20 mouse cellular contexts compared by ENCODE assay signal in genomic region chr10:121443791-121444190, GRCm38 (mm10). TPM values are rescaled to one million over a fixed set of nuclear protein-coding genes. Genes with fewer than 3 reads are reported as not detected.
A peak's percentile ranks its signal among the peaks of the same experiment; 100 is the strongest.
DNase-seq lines count a peak whose midpoint lies in the region; ATAC-seq and TF ChIP-seq lines count a peak whose summit lies in the region.
"Had no signal": no experiment of that assay in that cellular context is flagged by ENCODE, and none has a peak within 500 bp of the region (broad histone marks: within the 10 kb centered on the region; RNA-seq: fewer than 3 reads in every experiment).

No protein-coding gene starts in this region.

- H3K9ac ChIP-seq in heart, adult 2 months (ENCODE audit: low read depth, low read length): no peak overlapping the region
- no peak overlapping the region for H3K9ac ChIP-seq in embryonic facial prominence, embryonic 13.5 days
- no peak overlapping the region for H3K9ac ChIP-seq in intestine, postnatal 0 days (ENCODE audit: low read depth, low read length)
- H3K9ac ChIP-seq: liver, postnatal 0 days had no signal

- TF ChIP-seq POLR2A in heart, adult 2 months (IDR thresholded peaks at IDR 0.05; ENCODE audit: insufficient read depth, low read depth, low read length): no peak

- H3K27me3 ChIP-seq in heart, adult 2 months (ENCODE audit: control insufficient read depth, insufficient read depth, low read length): no peaks in the 10 kb centered on the region
- H3K27me3 ChIP-seq in embryonic facial prominence, embryonic 13.5 days: no peaks in the 10 kb centered on the region
- no peaks in the 10 kb centered on the region for H3K27me3 ChIP-seq in intestine, postnatal 0 days (replicated peaks; ENCODE audit: control insufficient read depth, insufficient read depth, low read length)

- no peaks in the 10 kb centered on the region for H3K9me3 ChIP-seq in embryonic facial prominence, embryonic 13.5 days
- H3K9me3 ChIP-seq in intestine, postnatal 0 days (ENCODE audit: control insufficient read depth): no peaks in the 10 kb centered on the region
- H3K9me3 ChIP-seq: megakaryocyte, embryonic 14.5 days had no signal

- H3K4me1 ChIP-seq in heart, adult 2 months (ENCODE audit: control insufficient read depth, insufficient read depth, low read length): peaks cover 37% of the 10 kb centered on the region
- H3K4me1 ChIP-seq in embryonic facial prominence, embryonic 13.5 days: peaks cover 47% of the 10 kb centered on the region
- H3K4me1 ChIP-seq in intestine, postnatal 0 days (replicated peaks; ENCODE audit: control insufficient read depth, insufficient read depth, low read length): no peaks in the 10 kb centered on the region; the same call in 1 of the 2 replicates
- H3K4me1 ChIP-seq: megakaryocyte, embryonic 14.5 days had no signal

- DNase-seq in heart, adult 2 months: no peak
- no peak for DNase-seq in heart, postnatal 14 days
- DNase-seq in 416B (ENCODE audit: low read depth): peak; percentile 63
- DNase-seq in adrenal gland, adult 8-10 months: peak; percentile 55
- DNase-seq in B cell, adult 2 months: no peak
- DNase-seq: cerebellum, adult 18-20 months; cerebellum, postnatal 25 days; layer of hippocampus, postnatal 36 days; liver; liver, postnatal 0 days; lung, postnatal 14 days; midbrain, embryonic 14.5 days; thymus, postnatal 4 days had no signal

- 60% methylated on average over 9 of the region's 9 CpGs for WGBS in heart, adult 2 months
- 88% methylated on average over 9 of the region's 9 CpGs for WGBS in embryonic facial prominence, embryonic 13.5 days
- 86% methylated on average over 9 of the region's 9 CpGs for WGBS in intestine, postnatal 0 days

- no peak for TF ChIP-seq CTCF in heart, adult 2 months (IDR thresholded peaks at IDR 0.05)
- no peak for TF ChIP-seq CTCF in intestine, postnatal 0 days (IDR thresholded peaks at IDR 0.05; ENCODE audit: low read depth)

- ATAC-seq in embryonic facial prominence, embryonic 13.5 days (ENCODE audit: insufficient number of reproducible peaks, insufficient read depth, low FRiP score, low TSS enrichment, low read depth): no peak
- ATAC-seq in intestine, postnatal 0 days: no peak
- ATAC-seq: activated CD4-positive, CD25-positive, alpha-beta regulatory T cell, adult 4 months; forebrain, embryonic 16.5 days; hindbrain, embryonic 16.5 days; intestine, embryonic 16.5 days; liver, postnatal 0 days had no signal

- intact Hi-C loops in heart, adult 2 months (cut with DNase I): loop anchor here (2.0 kb wide), 1 partner anchor 15 kb away; no protein-coding TSS in a partner anchor
- intact Hi-C loops in heart, postnatal 14 days (cut with DNase I): loop anchor here (2.0 kb wide), 1 partner anchor 15 kb away; no protein-coding TSS in a partner anchor

- no peak overlapping the region for H3K4me3 ChIP-seq in heart, adult 2 months
- no peak overlapping the region for H3K4me3 ChIP-seq in embryonic facial prominence, embryonic 13.5 days
- no peak overlapping the region for H3K4me3 ChIP-seq in intestine, postnatal 0 days (ENCODE audit: low read depth, low read length)
- H3K4me3 ChIP-seq: megakaryocyte, embryonic 14.5 days had no signal

- peak overlapping the region; percentile 32 for H3K27ac ChIP-seq in heart, adult 2 months
- 0 out of 2 replicates have a peak overlapping the region, but pooled peaks have one; percentile 48 for H3K27ac ChIP-seq in embryonic facial prominence, embryonic 13.5 days
- no peak overlapping the region for H3K27ac ChIP-seq in intestine, postnatal 0 days (ENCODE audit: low read depth, low read length)

- H3K36me3 ChIP-seq in heart, adult 2 months (ENCODE audit: control insufficient read depth, insufficient read depth, low read length): peaks cover 11% of the 10 kb centered on the region
- peaks cover 4% of the 10 kb centered on the region; the same call in 1 of the 2 replicates for H3K36me3 ChIP-seq in embryonic facial prominence, embryonic 13.5 days
- 0 out of 2 replicates have a peak, but pooled peaks cover 5% of the 10 kb centered on the region for H3K36me3 ChIP-seq in intestine, postnatal 0 days (ENCODE audit: control insufficient read depth, insufficient read depth)

- TF ChIP-seq EP300 in heart, adult 2 months (IDR thresholded peaks at IDR 0.05; ENCODE audit: insufficient read depth, low read depth, low read length): no peak

- peaks cover 8% of the 10 kb centered on the region; the same call in 1 of the 2 replicates for H3K79me2 ChIP-seq in heart, adult 2 months (replicated peaks; ENCODE audit: control insufficient read depth, insufficient read depth, low read length)

- no peak overlapping the region for H3K4me2 ChIP-seq in embryonic facial prominence, embryonic 13.5 days
- no peak overlapping the region for H3K4me2 ChIP-seq in intestine, postnatal 0 days (replicated peaks; ENCODE audit: low read depth)

RNA-seq across cellular contexts. Expression of gene Rassf3, which starts 32.4 kb away (rescaled TPM):
- total RNA-seq in heart, adult 2 months (2021): 100 to 1,000 TPM; 134 to 135 TPM
- 69.4 and 121 TPM in 2 replicates for polyA plus RNA-seq in heart, adult 2 months (2012; rRNA removed)
- total RNA-seq in heart, postnatal 14 days (2021): 100 to 1,000 TPM; 120 to 125 TPM
- 10 to 100 TPM; 36.3 to 54.6 (median 44.0) TPM for total RNA-seq in adrenal gland, adult 8-10 months (2022)
- 17.7 and 20.8 TPM in 2 replicates for polyA plus RNA-seq in embryonic facial prominence, embryonic 13.5 days (2015; fragmentation: Nextera tagmentation; extraction: Ambion mirVana)
- polyA plus RNA-seq in intestine, postnatal 0 days (2015; fragmentation: Nextera tagmentation; extraction: Ambion mirVana): 16.7 and 18.1 TPM in 2 replicates

Comparison
In these comparisons a context has a peak if more than half of its experiments do, and no peak if none do; other contexts are left out.
1. DNase-seq: peak in 416B (single experiment) and adrenal gland, adult 8-10 months (single experiment); none in heart, adult 2 months (0 of 2), heart, postnatal 14 days (0 of 2) and B cell, adult 2 months (0 of 2).